Comparison of ENCODE assay signal across 18 mouse cellular contexts in genomic region chr1:172535116-172535515, GRCm38 (mm10). TPM values are rescaled to one million over a fixed set of nuclear protein-coding genes. Genes with fewer than 3 reads are reported as not detected.
"Had no signal": no experiment of that assay in that cellular context is flagged by ENCODE, and none has a peak within 500 bp of the region (broad histone marks: within the 10 kb centered on the region; RNA-seq: fewer than 3 reads in every experiment).

No protein-coding gene starts in this region.

- H3K36me3 ChIP-seq: neural tube, embryonic 12.5 days; neural tube, embryonic 15.5 days; stomach, embryonic 15.5 days had no signal

- H3K9ac ChIP-seq: neural tube, embryonic 12.5 days; neural tube, embryonic 15.5 days; stomach, embryonic 15.5 days had no signal

- H3K4me3 ChIP-seq: neural tube, embryonic 12.5 days; neural tube, embryonic 15.5 days; stomach, embryonic 15.5 days had no signal

- H3K27ac ChIP-seq: neural tube, embryonic 12.5 days; neural tube, embryonic 15.5 days; stomach, embryonic 15.5 days; stomach, postnatal 0 days had no signal

- H3K27me3 ChIP-seq: stomach, embryonic 15.5 days had no signal

- DNase-seq: right cerebral cortex, adult 18-20 months; right cerebral cortex, postnatal 14 days; right cerebral cortex, postnatal 25 days; right cerebral cortex, postnatal 4 days; spleen, adult 18-20 months; thymus, adult 18-20 months; thymus, adult 2 months; thymus, postnatal 14 days; thymus, postnatal 25 days; thymus, postnatal 36 days; thymus, postnatal 4 days had no signal

- H3K4me2 ChIP-seq: neural tube, embryonic 12.5 days; neural tube, embryonic 15.5 days; stomach, embryonic 15.5 days had no signal

- H3K9me3 ChIP-seq: neural tube, embryonic 12.5 days; neural tube, embryonic 15.5 days; stomach, embryonic 15.5 days had no signal

RNA-seq across cellular contexts. Expression of gene Slamf8, which starts 55.3 kb away (rescaled TPM):
- polyA plus RNA-seq: neural tube, embryonic 12.5 days; neural tube, embryonic 14.5 days; neural tube, embryonic 15.5 days; stomach, embryonic 14.5 days; testis, adult 2 months had no signal
